Comparison of ENCODE assay signal across 16 mouse cellular contexts in the genomic region with DNA sequence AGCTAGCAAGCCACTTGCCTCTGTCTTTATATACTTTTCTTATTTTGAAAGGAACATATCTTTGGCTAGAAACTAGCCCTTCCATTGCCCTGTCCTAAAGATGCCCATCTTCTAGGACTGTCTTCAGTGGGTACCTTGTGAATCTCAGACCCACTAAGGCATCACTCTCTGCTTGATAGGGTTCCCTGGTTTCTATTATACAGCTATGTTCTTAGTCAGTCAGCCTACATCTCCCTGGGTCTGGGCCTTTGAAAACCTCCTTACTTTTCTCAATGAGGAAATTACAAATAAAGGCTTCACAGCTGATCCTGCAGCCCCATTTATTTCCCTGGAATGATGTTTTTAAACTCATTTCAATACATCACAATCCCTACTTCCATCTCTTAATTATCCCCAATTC.
"Had no signal": no experiment of that assay in that cellular context is flagged by ENCODE, and none has a peak within 500 bp of the region (broad histone marks: within the 10 kb centered on the region; RNA-seq: fewer than 3 reads in every experiment).

No protein-coding gene starts in this region.

- ATAC-seq: lung, postnatal 0 days; midbrain, embryonic 13.5 days; midbrain, embryonic 15.5 days had no signal

- DNase-seq: lung, postnatal 14 days; lung, postnatal 36 days; right cerebral cortex, postnatal 14 days; thymus, adult 2 months; thymus, postnatal 25 days; thymus, postnatal 4 days had no signal

- H3K4me1 ChIP-seq: lung, embryonic 15.5 days; megakaryocyte, embryonic 14.5 days; midbrain, embryonic 13.5 days; midbrain, embryonic 15.5 days; neural tube, embryonic 12.5 days; stomach, embryonic 15.5 days had no signal

- H3K9me3 ChIP-seq: lung, embryonic 15.5 days; megakaryocyte, embryonic 14.5 days; midbrain, embryonic 15.5 days; neural tube, embryonic 12.5 days; stomach, embryonic 15.5 days had no signal

- H3K4me3 ChIP-seq: lung, embryonic 15.5 days; megakaryocyte, embryonic 14.5 days; midbrain, embryonic 13.5 days; midbrain, embryonic 15.5 days; neural tube, embryonic 12.5 days; stomach, embryonic 15.5 days had no signal

- H3K27ac ChIP-seq: lung, embryonic 15.5 days; macrophage; midbrain, embryonic 13.5 days; midbrain, embryonic 15.5 days; neural tube, embryonic 12.5 days; stomach, embryonic 15.5 days; stomach, postnatal 0 days had no signal

- H3K36me3 ChIP-seq: lung, embryonic 15.5 days; midbrain, embryonic 13.5 days; midbrain, embryonic 15.5 days; neural tube, embryonic 12.5 days; stomach, embryonic 15.5 days had no signal

- H3K9ac ChIP-seq: lung, embryonic 15.5 days; midbrain, embryonic 13.5 days; midbrain, embryonic 15.5 days; neural tube, embryonic 12.5 days; stomach, embryonic 15.5 days had no signal

- H3K4me2 ChIP-seq: lung, embryonic 15.5 days; midbrain, embryonic 11.5 days; midbrain, embryonic 13.5 days; midbrain, embryonic 15.5 days; neural tube, embryonic 12.5 days; stomach, embryonic 15.5 days had no signal

- H3K27me3 ChIP-seq: lung, embryonic 15.5 days; midbrain, embryonic 13.5 days; midbrain, embryonic 15.5 days; neural tube, embryonic 12.5 days; stomach, embryonic 15.5 days had no signal
